Mouse (Mus musculus) 3T3-L1 (cell line): ENCODE results near the gene Dnase1l1.

Source experiments
- DNase-seq: peaks from one replicate; pipeline ENCODE4 v3.0.0-alpha.2; 2015; ENCODE audit warnings: low read depth, low spot score

Dnase1l1 gene

GRCm38 (mm10) chrX:74281732-74282394, at the start of gene Dnase1l1, which contains the start of gene Taz:
Dnase1l1 (minus strand) TSS chrX:74282337.
Taz (plus strand) TSS chrX:74281912.
- peak; percentile 94 for DNase-seq

GRCm38 (mm10) chrX:74330166-74330930, 48.2 kb upstream of the Dnase1l1 start:
- DNase-seq, result peak; percentile 19

- no peak for DNase-seq
Observed at GRCm38 (mm10) chrX:74329215-74329671, 47.1 kb upstream of the Dnase1l1 start.

- DNase-seq, result peak; percentile 79
Observed at GRCm38 (mm10) chrX:74328725-74329161, 46.6 kb upstream of the Dnase1l1 start, which contains the start of gene Plxna3. Plxna3 (plus strand) TSS chrX:74329066.

GRCm38 (mm10) chrX:74312540-74313464, 30.7 kb upstream of the Dnase1l1 start, which contains the start of gene Fam50a:
Fam50a (plus strand) TSS chrX:74313033.
- DNase-seq, result peak; percentile 87

GRCm38 (mm10) chrX:74304867-74305700, 22.9 kb upstream of the Dnase1l1 start, which contains the start of gene Gdi1:
Gdi1 (plus strand) TSS chrX:74304998.
- peak; percentile 74 for DNase-seq

GRCm38 (mm10) chrX:74299721-74300120, 17.6 kb upstream of the Dnase1l1 start:
- no peak for DNase-seq

GRCm38 (mm10) chrX:74298348-74298747, 16.2 kb upstream of the Dnase1l1 start:
- DNase-seq, result no peak

- DNase-seq, result peak; percentile 97
Observed at GRCm38 (mm10) chrX:74296538-74297448, 14.7 kb upstream of the Dnase1l1 start, which contains the start of gene Atp6ap1. Atp6ap1 (plus strand) TSS chrX:74297097.

- DNase-seq, result no peak
Observed at GRCm38 (mm10) chrX:74293431-74293830, 11.3 kb upstream of the Dnase1l1 start.

GRCm38 (mm10) chrX:74283092-74283437, 928 bp upstream of the Dnase1l1 start:
- no peak for DNase-seq

GRCm38 (mm10) chrX:74282395-74283091, 406 bp upstream of the Dnase1l1 start:
- peak; percentile 92 for DNase-seq

GRCm38 (mm10) chrX:74281041-74281731, 951 bp downstream of the Dnase1l1 start:
- DNase-seq, result peak; percentile 15

GRCm38 (mm10) chrX:74277916-74278315, 4.2 kb downstream of the Dnase1l1 start:
- DNase-seq, result peak; percentile 72

- DNase-seq, result peak; percentile 48
Observed at GRCm38 (mm10) chrX:74273422-74274322, 8.5 kb downstream of the Dnase1l1 start.

- peak; percentile 64 for DNase-seq
Observed at GRCm38 (mm10) chrX:74270902-74271551, 11.1 kb downstream of the Dnase1l1 start.
